Mouse (Mus musculus) mature B cell (primary cell): ENCODE measurements around the gene Scn10a.

ENCODE experiments used
- in situ Hi-C: fragments of 300-500 bp; cut with MboI; formaldehyde crosslinking; loops from 2 replicates; pipeline ENCODE4 v1.14.3; 2019

The Scn10a gene

GRCm38 (mm10) chr9:119719222-119719621 lies at the start of gene Scn10a:
Scn10a (minus strand) TSS chr9:119719322.
- in situ Hi-C loops, result no loop called here

DNA sequence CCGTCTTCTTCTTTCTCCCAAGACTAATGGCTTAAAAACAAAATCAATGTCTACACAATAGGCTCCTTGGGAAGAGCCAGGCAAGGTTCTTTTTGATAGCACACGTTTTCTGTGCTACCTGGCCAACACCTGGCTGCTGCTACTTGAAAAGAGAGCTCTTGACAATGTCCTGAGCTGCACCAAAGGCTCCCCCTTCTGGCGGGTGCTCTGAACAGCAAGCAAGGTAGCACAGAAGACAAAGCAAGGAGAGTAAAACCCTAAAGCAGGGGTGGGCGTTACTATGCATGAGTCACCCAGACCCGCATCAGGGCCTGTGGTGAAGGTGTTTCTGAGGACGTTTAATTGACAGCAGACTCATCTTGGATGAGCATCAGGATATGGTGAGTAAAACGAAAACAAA lies 49.5 kb upstream of the Scn10a start:
- in situ Hi-C loops, result no loop called here

DNA sequence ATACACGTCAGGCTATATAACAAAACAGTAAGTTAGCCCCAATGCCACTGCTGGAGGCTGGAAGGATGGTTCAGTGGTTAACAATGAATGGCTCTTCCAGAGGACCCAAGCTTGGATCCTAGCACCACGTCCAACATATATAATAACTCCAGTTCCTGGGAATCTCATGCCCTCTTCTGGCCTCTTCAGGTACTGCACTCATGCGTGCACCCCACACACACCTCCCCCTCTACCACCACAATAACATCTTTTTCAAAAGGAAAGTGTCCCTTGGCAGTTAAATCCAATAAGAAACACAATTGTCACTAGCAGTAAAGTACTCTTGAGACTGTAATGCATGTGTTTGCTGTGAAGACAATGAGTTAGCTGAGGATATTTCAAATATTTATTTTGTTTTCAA lies 41.1 kb upstream of the Scn10a start:
- in situ Hi-C loops, result no loop called here

- in situ Hi-C loops, result no loop called here
Measured at GRCm38 (mm10) chr9:119759457-119759856, 40.3 kb upstream of the Scn10a start.

DNA sequence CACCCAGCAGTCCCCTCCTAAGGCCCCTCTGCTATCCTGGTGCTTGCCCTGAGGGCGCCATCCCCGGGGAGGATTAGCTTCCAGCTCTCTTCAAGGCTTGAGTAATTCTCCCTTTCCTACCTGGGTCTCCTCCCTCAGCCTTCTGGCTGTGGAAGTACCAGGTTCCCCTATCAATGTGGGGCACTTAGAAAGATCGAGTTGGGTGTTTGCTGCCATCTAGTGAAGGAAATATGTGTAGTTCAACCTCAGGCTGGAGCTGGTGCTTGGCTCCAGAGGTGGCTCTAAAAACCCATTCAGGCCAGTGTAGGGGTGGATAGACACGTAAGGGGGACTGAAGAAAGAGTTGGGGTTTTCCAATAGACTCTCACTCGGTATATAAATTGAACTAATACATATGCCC lies 32.4 kb upstream of the Scn10a start:
- in situ Hi-C loops, result no loop called here

GRCm38 (mm10) chr9:119749112-119749511 lies 30.0 kb upstream of the Scn10a start:
- in situ Hi-C loops, result no loop called here

GRCm38 (mm10) chr9:119743900-119744299 lies 24.8 kb upstream of the Scn10a start:
- in situ Hi-C loops, result no loop called here

GRCm38 (mm10) chr9:119743312-119743711 lies 24.2 kb upstream of the Scn10a start:
- in situ Hi-C loops, result no loop called here

DNA sequence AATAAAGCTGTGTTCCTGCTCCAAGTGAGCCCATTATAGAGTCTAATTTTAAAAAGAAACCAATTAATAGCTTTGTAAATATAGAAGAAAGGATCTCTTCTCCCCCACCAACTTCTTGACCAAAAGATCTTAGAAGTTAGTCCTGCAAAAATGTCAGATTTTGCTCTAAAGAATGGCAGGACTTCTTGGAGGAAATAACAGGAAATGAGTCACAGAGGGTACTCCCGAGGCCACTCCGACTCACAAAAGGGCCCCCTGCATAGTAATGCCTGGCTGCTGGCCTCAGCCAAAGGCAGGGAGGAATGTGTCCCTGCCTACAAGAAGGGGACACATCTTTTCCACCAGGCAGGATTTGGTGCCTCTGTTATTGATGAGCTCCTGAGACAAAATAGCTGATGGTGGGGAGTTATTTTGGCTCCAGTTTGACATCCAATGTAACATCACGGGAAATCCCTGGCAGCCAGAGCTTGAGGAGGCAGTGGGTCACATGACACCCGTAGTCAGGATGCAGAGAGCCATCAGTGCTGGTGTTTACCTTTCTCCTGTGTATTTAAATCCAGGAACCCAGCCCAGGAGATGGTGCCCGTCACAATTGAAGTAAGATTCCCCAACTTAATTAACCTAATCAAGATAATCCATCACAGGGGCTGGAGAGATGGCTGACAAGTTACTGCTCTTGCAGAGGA lies 22.1 kb upstream of the Scn10a start:
- in situ Hi-C loops, result no loop called here

DNA sequence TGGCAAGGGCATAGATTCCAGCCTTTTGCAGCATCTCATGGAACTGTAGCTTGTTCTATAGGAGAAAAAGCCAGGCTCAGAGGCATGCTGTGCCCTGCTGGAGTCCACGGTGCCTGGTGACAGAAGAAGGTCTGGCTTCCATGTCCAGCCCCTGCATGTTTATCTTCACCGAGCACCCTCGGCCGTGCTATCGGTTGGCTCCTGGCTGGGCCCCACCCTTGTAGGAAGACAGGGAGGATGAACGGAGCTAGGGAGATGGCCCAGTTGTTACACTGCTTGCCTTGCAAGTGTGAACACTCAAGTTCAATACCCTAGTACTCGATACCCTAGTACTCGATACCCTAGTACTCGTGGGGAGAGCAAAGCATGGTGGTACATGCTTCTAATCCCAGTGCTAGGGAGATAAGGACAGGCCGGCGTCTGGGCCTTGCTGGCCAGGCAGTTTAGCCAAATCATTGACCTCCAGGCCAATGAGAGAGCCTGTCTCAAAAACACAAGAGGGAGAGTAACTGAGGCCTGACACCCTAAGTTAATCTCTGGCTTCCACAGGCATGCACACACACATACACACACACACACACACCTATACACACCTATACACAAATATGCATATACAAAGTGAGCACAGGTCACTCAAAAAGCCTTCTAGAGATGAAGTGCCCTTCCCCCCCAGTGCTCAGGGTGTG lies 9.4 kb upstream of the Scn10a start:
- in situ Hi-C loops, result no loop called here

- in situ Hi-C loops, result no loop called here
Measured at GRCm38 (mm10) chr9:119726990-119727389, 7.9 kb upstream of the Scn10a start.

DNA sequence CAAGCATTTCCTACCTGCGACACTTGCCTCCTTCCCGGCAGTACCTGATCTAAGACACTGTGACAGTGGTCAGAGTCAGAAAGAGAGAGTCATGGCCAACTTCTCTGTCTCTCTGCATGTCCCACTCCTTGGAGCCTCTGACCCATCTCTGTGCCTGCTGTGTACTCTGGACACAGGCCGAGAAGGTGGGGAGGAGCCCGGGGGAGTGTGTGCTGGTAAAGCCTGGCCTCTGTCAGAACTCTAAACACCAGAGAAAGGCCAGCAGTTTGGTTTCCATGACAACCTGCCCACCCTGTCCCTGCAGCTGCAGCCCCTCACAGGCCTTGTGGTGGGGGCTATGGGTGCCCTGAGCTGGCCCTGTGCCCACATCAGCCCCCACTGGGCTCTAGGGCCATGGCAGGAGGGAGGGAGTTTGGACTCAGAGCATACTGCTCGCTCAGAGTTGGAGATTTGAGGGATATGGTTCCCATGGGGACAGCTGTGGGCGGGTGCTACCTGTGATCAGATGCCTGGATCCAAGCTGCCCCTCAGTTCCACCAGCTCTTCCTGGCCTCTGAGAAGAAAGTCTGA lies 6.3 kb upstream of the Scn10a start:
- in situ Hi-C loops, result no loop called here

- in situ Hi-C loops, result no loop called here
Measured at GRCm38 (mm10) chr9:119706700-119707099, 12.4 kb downstream of the Scn10a start.

DNA sequence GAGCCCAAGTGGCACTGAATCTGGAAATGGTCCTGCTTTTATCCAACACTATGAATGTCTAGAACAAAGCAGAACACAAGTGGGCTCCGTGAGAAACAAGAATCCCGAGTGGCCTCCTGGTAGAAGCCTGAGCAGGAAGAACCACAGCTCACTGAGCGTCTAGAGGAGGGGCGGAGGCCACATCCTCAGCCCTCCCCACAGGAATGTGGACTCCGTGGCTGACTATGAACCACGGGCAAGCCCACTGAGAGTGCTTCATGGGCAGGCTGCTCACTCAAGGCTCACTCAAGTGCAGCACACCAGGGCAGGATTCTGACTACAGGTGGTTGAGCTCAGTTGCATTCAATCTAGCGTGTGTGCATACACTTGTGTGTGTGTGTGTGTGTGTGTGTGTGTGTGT lies 27.6 kb downstream of the Scn10a start:
- in situ Hi-C loops, result no loop called here

GRCm38 (mm10) chr9:119691001-119691400 lies 28.1 kb downstream of the Scn10a start:
- in situ Hi-C loops, result no loop called here

GRCm38 (mm10) chr9:119687893-119688292 lies 31.2 kb downstream of the Scn10a start:
- in situ Hi-C loops, result no loop called here

GRCm38 (mm10) chr9:119686187-119686586 lies 32.9 kb downstream of the Scn10a start:
- in situ Hi-C loops, result no loop called here

DNA sequence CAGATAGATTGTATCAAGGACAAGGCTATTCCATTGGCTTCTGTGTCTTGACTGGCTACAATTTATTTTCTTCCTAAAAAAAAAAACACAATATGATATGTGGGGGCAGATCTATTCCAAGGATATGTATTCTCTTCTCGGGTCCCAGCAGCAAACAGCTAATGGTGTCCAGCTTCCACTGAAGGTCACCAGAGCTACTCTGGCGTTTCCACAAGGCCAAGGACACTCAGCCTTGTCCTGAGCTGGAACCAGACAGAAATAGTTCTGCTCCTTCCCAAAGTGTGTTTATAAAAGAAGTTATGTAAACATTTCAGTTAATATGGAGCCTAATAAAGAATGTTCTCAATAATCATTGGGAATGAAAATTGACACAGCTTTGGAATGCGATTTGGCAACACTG lies 38.2 kb downstream of the Scn10a start:
- in situ Hi-C loops, result no loop called here

DNA sequence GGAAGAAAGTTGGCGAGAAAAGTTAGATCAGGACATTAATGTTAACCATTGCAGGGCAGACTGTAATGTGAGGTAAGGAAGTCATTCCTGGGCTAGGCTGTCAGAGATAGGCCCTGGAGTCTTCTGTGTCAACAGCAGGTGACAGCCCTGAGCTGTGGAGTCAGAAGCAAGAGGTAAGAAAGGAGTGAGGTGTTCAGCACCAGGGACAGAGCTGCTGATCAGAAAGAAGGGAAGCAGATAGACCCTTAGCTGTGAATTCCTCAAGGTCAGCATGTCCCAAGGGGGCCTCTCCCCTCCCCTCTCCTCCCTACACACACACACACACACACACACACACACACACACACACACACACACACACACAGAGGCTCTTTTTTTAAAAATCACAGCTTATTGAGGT lies 55.0 kb downstream of the Scn10a start:
- in situ Hi-C loops, result no loop called here

DNA sequence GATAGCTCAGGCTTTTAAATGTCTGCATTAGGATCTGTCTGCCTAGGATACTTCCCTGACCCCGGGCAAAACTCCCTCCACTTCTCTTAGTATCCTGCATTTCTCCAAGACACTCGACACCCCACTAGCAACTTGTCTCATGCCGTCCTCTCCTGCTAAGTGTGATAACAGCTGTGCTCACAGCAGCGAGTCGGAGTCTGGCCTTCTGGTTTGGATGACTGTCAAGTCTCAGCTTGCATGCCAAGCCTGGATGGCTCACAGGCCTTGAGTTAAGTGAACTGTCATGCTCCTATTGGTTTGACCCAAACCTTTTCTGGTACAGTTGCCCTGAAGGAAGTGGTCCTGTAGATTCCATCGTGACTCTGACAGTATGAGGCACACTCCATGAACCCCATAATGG lies 63.0 kb downstream of the Scn10a start:
- in situ Hi-C loops, result no loop called here

DNA sequence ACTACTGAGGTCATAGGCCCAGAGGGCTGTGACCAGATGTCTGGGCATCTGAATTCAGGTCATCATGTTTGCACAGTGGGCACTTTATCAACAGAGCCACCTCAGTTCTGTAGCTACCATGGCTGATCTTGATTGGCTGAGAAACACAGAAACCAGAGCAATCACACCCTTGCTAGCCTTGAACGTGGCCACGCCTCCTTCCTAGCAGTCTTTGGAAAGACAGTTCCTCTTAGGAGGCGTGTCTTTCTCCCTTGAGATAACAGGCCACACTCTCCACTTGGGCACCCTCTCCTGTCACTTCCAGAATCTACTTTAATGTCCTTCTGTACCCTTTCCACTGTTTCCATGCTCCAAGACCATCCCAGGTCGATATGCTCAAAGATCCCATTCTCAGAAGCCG lies 65.4 kb downstream of the Scn10a start:
- in situ Hi-C loops, result no loop called here

- in situ Hi-C loops, result no loop called here
Measured at GRCm38 (mm10) chr9:119646942-119647547, 72.1 kb downstream of the Scn10a start.

GRCm38 (mm10) chr9:119641985-119642384 lies 77.1 kb downstream of the Scn10a start:
- in situ Hi-C loops, result no loop called here
